Mouse (Mus musculus) intestine, embryonic 16.5 days (tissue): ENCODE data around the gene Por. TPM values are rescaled to one million over a fixed set of nuclear protein-coding genes. Genes with fewer than 3 reads are reported as not detected.

ENCODE experiments used
- ATAC-seq: fragments of 200-750 bp; cut with Nextera tagmentation; 2 replicates; pipeline ENCODE4 v1.8.0; 2017; ENCODE audit warnings: moderate TSS enrichment, moderate library complexity
- H3K27ac ChIP-seq: fragments of 300-500 bp; sonication (generic); 2 replicates; pipeline ENCODE4 v1.5.1; 2014; ENCODE audit warnings: mild to moderate bottlenecking, low read length
- H3K27me3 ChIP-seq: fragments of 300-500 bp; sonication (generic); replicated peaks from 2 replicates; pipeline ENCODE4 v1.6.1; 2014; ENCODE audit warnings: low read length, control low read depth, mixed read lengths; ENCODE audit not compliant: control insufficient read depth, insufficient read depth
- H3K36me3 ChIP-seq: fragments of 300-500 bp; sonication (generic); 2 replicates; pipeline ENCODE4 v1.6.1; 2014; ENCODE audit warnings: low read length, control low read depth; ENCODE audit not compliant: control insufficient read depth, insufficient read depth
- H3K4me1 ChIP-seq: fragments of 300-500 bp; sonication (generic); 2 replicates; pipeline ENCODE4 v1.6.1; 2014; ENCODE audit warnings: low read length, control low read depth, mixed read lengths; ENCODE audit not compliant: control insufficient read depth, insufficient read depth
- H3K4me2 ChIP-seq: fragments of 300-500 bp; sonication (generic); 2 replicates; pipeline ENCODE4 v1.6.1; 2014; ENCODE audit warnings: low read depth, low read length, control low read depth
- H3K4me3 ChIP-seq: fragments of 300-500 bp; sonication (generic); 2 replicates; pipeline ENCODE4 v1.5.1; 2014; ENCODE audit warnings: mild to moderate bottlenecking, low read length
- H3K9ac ChIP-seq: fragments of 300-500 bp; sonication (generic); 2 replicates; pipeline ENCODE4 v1.6.1; 2014; ENCODE audit warnings: low read depth, low read length
- H3K9me3 ChIP-seq: fragments of 300-500 bp; sonication (generic); 2 replicates; pipeline ENCODE4 v1.6.1; 2016; ENCODE audit warnings: low read length, control low read depth; ENCODE audit not compliant: control insufficient read depth
- WGBS: fragments of 180-500 bp; shearing (Covaris S2); extraction: QIAGEN DNeasy Blood & Tissue Kit; methylation state at CpG from one replicate; pipeline ENCODE4 v1.1.7; 2014; 5-methylcytosine and 5-hydroxymethylcytosine counted together
- polyA plus RNA-seq: library from polyadenylated mRNA; unstranded; fragments of >200 nt; fragmentation: Nextera tagmentation; extraction: Ambion mirVana; gene quantifications from 2 replicates; pipeline ENCODE4 v1.2.1, GENCODE M21; 2015

The Por gene
- polyA plus RNA-seq, 1 experiment from 2014 or later = 111 TPM

- Histone ChIP-seq H3K36me3 (no peaks in the 10 kb centered on the region), H3K4me3 (no peak overlapping the region), H3K4me1 (no peaks in the 10 kb centered on the region), H3K27ac (no peak overlapping the region), H3K9ac (no peak overlapping the region), H3K9me3 (no peaks in the 10 kb centered on the region), H3K27me3 (no peaks in the 10 kb centered on the region), H3K4me2 (no peak overlapping the region)
- 80% methylated on average over 1 of the region's 1 CpGs for WGBS
- ATAC-seq = no peak
Observed at GRCm38 (mm10) chr5:135649309-135649633, 20.6 kb upstream of the Por start.

GRCm38 (mm10) chr5:135651536-135651935 lies 18.3 kb upstream of the Por start:
- Histone ChIP-seq H3K36me3 (no peaks in the 10 kb centered on the region), H3K4me3 (no peak overlapping the region), H3K9ac (no peak overlapping the region), H3K27me3 (0 out of 2 replicates have a peak, but pooled peaks cover 2% of the 10 kb centered on the region), H3K9me3 (no peaks in the 10 kb centered on the region), H3K4me2 (no peak overlapping the region), H3K4me1 (no peaks in the 10 kb centered on the region), H3K27ac (no peak overlapping the region)
- no peak for ATAC-seq
- WGBS = 74% methylated on average over 3 of the region's 3 CpGs

DNA sequence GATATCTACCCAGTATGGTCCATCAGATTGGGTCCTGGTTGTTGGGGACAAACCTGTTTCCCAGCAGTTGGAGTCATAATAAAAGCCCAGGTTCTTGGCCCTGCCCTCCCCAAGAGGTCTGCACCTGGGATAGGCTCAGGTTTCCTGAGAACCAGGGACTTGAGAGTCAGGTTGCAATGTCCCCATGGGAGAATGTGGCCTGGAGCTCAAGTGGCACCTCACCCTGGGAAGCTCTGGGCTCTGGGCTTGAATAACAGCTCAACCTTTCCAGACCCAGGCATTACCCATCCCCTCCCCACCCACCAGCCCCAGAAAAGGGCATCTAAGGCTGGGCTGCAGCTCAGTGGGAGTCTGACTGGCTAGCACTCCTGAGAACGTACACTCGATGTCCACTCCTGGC lies 16.6 kb upstream of the Por start:
- H3K27me3 ChIP-seq = 0 out of 2 replicates have a peak, but pooled peaks cover 2% of the 10 kb centered on the region
- H3K9ac ChIP-seq = no peak overlapping the region
- no peak overlapping the region for H3K4me3 ChIP-seq
- H3K4me1 ChIP-seq = no peaks in the 10 kb centered on the region
- no peak overlapping the region for H3K4me2 ChIP-seq
- ATAC-seq = no peak
- no peaks in the 10 kb centered on the region for H3K36me3 ChIP-seq
- 74% methylated on average over 2 of the region's 2 CpGs for WGBS
- H3K9me3 ChIP-seq = no peaks in the 10 kb centered on the region
- H3K27ac ChIP-seq = no peak overlapping the region

- no peak for ATAC-seq
- H3K9ac ChIP-seq = no peak overlapping the region
- H3K27ac ChIP-seq = no peak overlapping the region
- no peaks in the 10 kb centered on the region for H3K4me1 ChIP-seq
- H3K4me2 ChIP-seq = no peak overlapping the region
- no peaks in the 10 kb centered on the region for H3K9me3 ChIP-seq
- 0 out of 2 replicates have a peak, but pooled peaks cover 2% of the 10 kb centered on the region for H3K27me3 ChIP-seq
- no peaks in the 10 kb centered on the region for H3K36me3 ChIP-seq
- H3K4me3 ChIP-seq = no peak overlapping the region
- WGBS = 75% methylated on average over 5 of the region's 5 CpGs
Observed at GRCm38 (mm10) chr5:135656046-135656445, 13.8 kb upstream of the Por start.

- no peak overlapping the region for H3K4me3 ChIP-seq
Observed at GRCm38 (mm10) chr5:135657128-135657527, 12.7 kb upstream of the Por start.

GRCm38 (mm10) chr5:135657703-135658373 lies 12.0 kb upstream of the Por start:
- 0 out of 2 replicates have a peak, but pooled peaks cover 2% of the 10 kb centered on the region for H3K27me3 ChIP-seq
- H3K36me3 ChIP-seq = no peaks in the 10 kb centered on the region
- no peak overlapping the region for H3K4me3 ChIP-seq
- no peak for ATAC-seq
- no peaks in the 10 kb centered on the region for H3K4me1 ChIP-seq
- 53% methylated on average over 17 of the region's 17 CpGs for WGBS
- no peak overlapping the region for H3K9ac ChIP-seq
- no peak overlapping the region for H3K4me2 ChIP-seq
- H3K9me3 ChIP-seq = no peaks in the 10 kb centered on the region
- no peak overlapping the region for H3K27ac ChIP-seq

More at GRCm38 (mm10) chr5:135657128-135657527, 12.7 kb upstream of the Por start:
- Histone ChIP-seq H3K4me1 (no peaks in the 10 kb centered on the region), H3K27me3 (0 out of 2 replicates have a peak, but pooled peaks cover 2% of the 10 kb centered on the region), H3K36me3 (no peaks in the 10 kb centered on the region), H3K4me2 (no peak overlapping the region), H3K9ac (no peak overlapping the region), H3K27ac (no peak overlapping the region), H3K9me3 (no peaks in the 10 kb centered on the region)
- WGBS = 83% methylated on average over 5 of the region's 5 CpGs
- no peak for ATAC-seq

- no peak overlapping the region for H3K4me2 ChIP-seq
- WGBS = 51% methylated on average over 4 of the region's 4 CpGs
- H3K36me3 ChIP-seq = no peaks in the 10 kb centered on the region
- ATAC-seq = no peak
- no peaks in the 10 kb centered on the region for H3K4me1 ChIP-seq
- H3K9me3 ChIP-seq = no peaks in the 10 kb centered on the region
- 0 out of 2 replicates have a peak, but pooled peaks cover 2% of the 10 kb centered on the region for H3K27me3 ChIP-seq
- no peak overlapping the region for H3K4me3 ChIP-seq
- H3K9ac ChIP-seq = no peak overlapping the region
- H3K27ac ChIP-seq = no peak overlapping the region
Observed at GRCm38 (mm10) chr5:135659956-135660355, 9.9 kb upstream of the Por start.

DNA sequence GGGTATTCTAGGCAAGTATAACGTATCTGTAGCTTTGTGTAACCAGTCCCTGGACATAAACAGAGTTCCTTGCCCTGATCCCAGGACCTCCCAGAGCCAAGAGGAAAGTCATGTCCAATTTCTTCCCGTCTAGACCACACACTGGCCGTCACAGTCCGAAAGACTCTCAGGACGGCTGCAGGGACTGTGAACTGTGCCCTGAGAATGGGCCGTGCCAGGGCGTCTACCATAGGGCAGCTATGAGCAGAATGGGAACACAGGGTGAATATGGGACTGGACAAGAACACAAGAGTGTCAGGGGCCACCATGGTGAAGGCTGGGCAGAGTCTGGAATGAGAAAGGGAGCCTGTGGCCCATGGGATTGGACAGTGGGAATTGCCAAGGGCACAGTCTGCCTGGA lies 9.3 kb upstream of the Por start:
- H3K9me3 ChIP-seq = no peaks in the 10 kb centered on the region
- no peaks in the 10 kb centered on the region for H3K4me1 ChIP-seq
- 0 out of 2 replicates have a peak, but pooled peaks cover 2% of the 10 kb centered on the region for H3K27me3 ChIP-seq
- H3K9ac ChIP-seq = no peak overlapping the region
- H3K4me3 ChIP-seq = no peak overlapping the region
- H3K36me3 ChIP-seq = no peaks in the 10 kb centered on the region
- WGBS = 86% methylated on average over 7 of the region's 7 CpGs
- no peak for ATAC-seq
- H3K27ac ChIP-seq = no peak overlapping the region
- H3K4me2 ChIP-seq = no peak overlapping the region

DNA sequence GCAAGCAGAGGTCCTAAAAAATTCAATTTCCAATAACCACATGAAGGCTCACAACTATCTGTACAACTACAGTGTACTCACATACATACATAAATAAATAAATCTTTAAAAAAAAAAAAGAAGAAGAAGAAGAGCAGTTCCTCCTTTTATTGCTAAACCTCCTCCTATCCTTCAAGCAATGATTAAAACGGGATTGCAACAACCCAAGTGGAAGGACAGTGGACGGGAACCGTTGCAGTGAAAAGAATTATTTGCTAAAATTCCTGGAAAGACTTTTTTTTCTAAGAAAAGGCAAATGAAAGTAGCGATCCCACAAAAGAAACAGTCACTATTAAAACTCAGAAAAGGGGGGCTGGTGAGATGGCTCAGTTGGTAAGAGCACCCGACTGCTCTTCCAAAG lies 2.9 kb upstream of the Por start:
- Histone ChIP-seq H3K27me3 (no peaks in the 10 kb centered on the region), H3K36me3 (no peaks in the 10 kb centered on the region), H3K4me1 (peaks cover 12% of the 10 kb centered on the region; the same call in 1 of the 2 replicates), H3K4me3 (no peak overlapping the region), H3K9ac (no peak overlapping the region), H3K4me2 (no peak overlapping the region), H3K27ac (no peak overlapping the region), H3K9me3 (no peaks in the 10 kb centered on the region)
- WGBS = 84% methylated on average over 5 of the region's 5 CpGs
- no peak for ATAC-seq

GRCm38 (mm10) chr5:135668071-135668470 lies 1.8 kb upstream of the Por start:
- WGBS = 82% methylated on average over 7 of the region's 7 CpGs
- Histone ChIP-seq H3K27ac (no peak overlapping the region), H3K4me3 (no peak overlapping the region), H3K4me2 (no peak overlapping the region), H3K36me3 (no peaks in the 10 kb centered on the region), H3K9ac (no peak overlapping the region), H3K27me3 (no peaks in the 10 kb centered on the region), H3K9me3 (no peaks in the 10 kb centered on the region), H3K4me1 (peaks cover 21% of the 10 kb centered on the region)
- no peak for ATAC-seq
